ENCODE assay signal across 8 mouse cellular contexts in genomic region chr3:89448720-89449537, GRCm38 (mm10). TPM values are rescaled to one million over a fixed set of nuclear protein-coding genes. Genes with fewer than 3 reads are reported as not detected.
DNase-seq lines count a peak whose midpoint lies in the region; ATAC-seq and TF ChIP-seq lines count a peak whose summit lies in the region.

No protein-coding gene starts in this region.

- DNase-seq in Patski (ENCODE audit: low read depth, low spot score): no peak
- peak; percentile 48 for DNase-seq in gastrocnemius, postnatal 25 days
- DNase-seq in kidney, postnatal 0 days (ENCODE audit: low spot score): peak; percentile 86
- DNase-seq in midbrain, embryonic 14.5 days: no peak
- DNase-seq in urinary bladder, postnatal 10 days (ENCODE audit: low spot score): no peak
- no peak for DNase-seq in thymus, adult 2 months

- in situ Hi-C loops in Patski (cut with MboI; ENCODE audit: low pct_unique_long_range_greater_than_20kb): no loop called here

- H3K27me3 ChIP-seq in midbrain, embryonic 13.5 days: no peaks in the 10 kb centered on the region
- H3K27me3 ChIP-seq in midbrain, embryonic 15.5 days (replicated peaks): no peaks in the 10 kb centered on the region
- no peaks in the 10 kb centered on the region for H3K27me3 ChIP-seq in Patski
- H3K27me3 ChIP-seq in kidney, postnatal 0 days (ENCODE audit: insufficient read depth, low read length): no peaks in the 10 kb centered on the region
- no peaks in the 10 kb centered on the region for H3K27me3 ChIP-seq in midbrain, embryonic 14.5 days (ENCODE audit: control insufficient read depth, insufficient read depth, low read length)
- no peaks in the 10 kb centered on the region for H3K27me3 ChIP-seq in thymus, adult 2 months (ENCODE audit: control insufficient read depth, insufficient read depth, low read length)

- no peaks in the 10 kb centered on the region for H3K9me3 ChIP-seq in midbrain, embryonic 13.5 days
- no peaks in the 10 kb centered on the region for H3K9me3 ChIP-seq in midbrain, embryonic 15.5 days
- no peaks in the 10 kb centered on the region for H3K9me3 ChIP-seq in kidney, postnatal 0 days (replicated peaks; ENCODE audit: low read length)
- H3K9me3 ChIP-seq in midbrain, embryonic 14.5 days (ENCODE audit: control insufficient read depth, low read length): no peaks in the 10 kb centered on the region

- no peak overlapping the region for H3K27ac ChIP-seq in midbrain, embryonic 13.5 days
- no peak overlapping the region for H3K27ac ChIP-seq in midbrain, embryonic 15.5 days
- no peak overlapping the region; the same call in 1 of the 2 replicates for H3K27ac ChIP-seq in kidney, postnatal 0 days
- H3K27ac ChIP-seq in midbrain, embryonic 14.5 days (replicated peaks; ENCODE audit: low read depth, low read length): no peak overlapping the region
- no peak overlapping the region for H3K27ac ChIP-seq in thymus, adult 2 months (ENCODE audit: control insufficient read depth, insufficient read depth, low read length)

- H3K4me2 ChIP-seq in midbrain, embryonic 13.5 days (replicated peaks): no peak overlapping the region
- H3K4me2 ChIP-seq in midbrain, embryonic 15.5 days: no peak overlapping the region
- no peak overlapping the region for H3K4me2 ChIP-seq in kidney, postnatal 0 days (ENCODE audit: low read length)
- H3K4me2 ChIP-seq in midbrain, embryonic 14.5 days (ENCODE audit: low read length): no peak overlapping the region

- WGBS in midbrain, embryonic 13.5 days: 75% methylated on average over 13 of the region's 13 CpGs
- WGBS in midbrain, embryonic 15.5 days: 64% methylated on average over 13 of the region's 13 CpGs
- 54% methylated on average over 13 of the region's 13 CpGs for WGBS in kidney, postnatal 0 days
- WGBS in midbrain, embryonic 14.5 days: 73% methylated on average over 13 of the region's 13 CpGs
- WGBS in thymus, adult 2 months: 53% methylated on average over 13 of the region's 13 CpGs

- POLR2A ChIA-PET in Patski (lab: Charles Lee): interaction anchor here (0.6 to 1.6 kb wide), 7 partner anchors 10 to 235 kb away, joined by 3 to 7 read pairs (median 4); partner anchors contain the start of genes Adam15 and Pbxip1

- 0 out of 2 replicates have a peak, but pooled peaks have one; percentile 25 for ATAC-seq in midbrain, embryonic 13.5 days
- no peak for ATAC-seq in midbrain, embryonic 15.5 days (replicated peaks)
- ATAC-seq in Patski: peak; percentile 28
- ATAC-seq in kidney, postnatal 0 days (replicated peaks; ENCODE audit: low FRiP score, low read depth): peak; percentile 31; the same call in 1 of the 2 replicates
- peak; percentile 17; the same call in 1 of the 2 replicates for ATAC-seq in midbrain, embryonic 14.5 days (ENCODE audit: low FRiP score, low TSS enrichment)

- H3K4me3 ChIP-seq in midbrain, embryonic 13.5 days (replicated peaks): no peak overlapping the region
- H3K4me3 ChIP-seq in midbrain, embryonic 15.5 days: no peak overlapping the region
- no peak overlapping the region for H3K4me3 ChIP-seq in kidney, postnatal 0 days (replicated peaks; ENCODE audit: low read depth, low read length)
- no peak overlapping the region for H3K4me3 ChIP-seq in midbrain, embryonic 14.5 days (replicated peaks; ENCODE audit: low read depth, low read length)
- H3K4me3 ChIP-seq in thymus, adult 2 months (ENCODE audit: control insufficient read depth, insufficient read depth, low read length): no peak overlapping the region

- no peak overlapping the region for H3K9ac ChIP-seq in midbrain, embryonic 13.5 days (replicated peaks)
- H3K9ac ChIP-seq in midbrain, embryonic 15.5 days: no peak overlapping the region
- H3K9ac ChIP-seq in kidney, postnatal 0 days (ENCODE audit: low read depth, low read length): 0 out of 2 replicates have a peak overlapping the region, but pooled peaks have one; percentile 2
- H3K9ac ChIP-seq in midbrain, embryonic 14.5 days (replicated peaks; ENCODE audit: low read length): no peak overlapping the region

- CTCF ChIA-PET in Patski (lab: Charles Lee): interaction anchor here (0.6 to 5.1 kb wide), 17 partner anchors 7 to 110 kb away, joined by 3 to 30 read pairs (median 4); partner anchors contain the start of gene Pbxip1

- no peak for TF ChIP-seq POLR2A in thymus, adult 2 months (IDR thresholded peaks at IDR 0.05; ENCODE audit: control insufficient read depth, extremely low read depth, insufficient read depth, low read length, poor library complexity)

- TF ChIP-seq CTCF in Patski (IDR thresholded peaks at IDR 0.05): no peak
- no peak for TF ChIP-seq CTCF in kidney, postnatal 0 days (IDR thresholded peaks at IDR 0.05; ENCODE audit: low read depth)
- TF ChIP-seq CTCF in thymus, adult 2 months (IDR thresholded peaks at IDR 0.05; ENCODE audit: borderline replicate concordance, control insufficient read depth, extremely low read depth, insufficient read depth, low read length, poor library complexity): no peak

- peaks cover 9% of the 10 kb centered on the region; the same call in 1 of the 2 replicates for H3K4me1 ChIP-seq in midbrain, embryonic 13.5 days (replicated peaks)
- peaks cover 9% of the 10 kb centered on the region; the same call in 1 of the 2 replicates for H3K4me1 ChIP-seq in midbrain, embryonic 15.5 days
- peaks cover 5% of the 10 kb centered on the region for H3K4me1 ChIP-seq in kidney, postnatal 0 days (replicated peaks; ENCODE audit: insufficient read depth, low read length)
- H3K4me1 ChIP-seq in midbrain, embryonic 14.5 days (ENCODE audit: control insufficient read depth, insufficient read depth, low read length): no peaks in the 10 kb centered on the region
- peaks cover 35% of the 10 kb centered on the region for H3K4me1 ChIP-seq in thymus, adult 2 months (replicated peaks; ENCODE audit: control insufficient read depth, insufficient read depth, low read length)

- H3K36me3 ChIP-seq in midbrain, embryonic 13.5 days: no peaks in the 10 kb centered on the region
- no peaks in the 10 kb centered on the region for H3K36me3 ChIP-seq in midbrain, embryonic 15.5 days (replicated peaks)
- peaks cover 10% of the 10 kb centered on the region; the same call in 1 of the 2 replicates for H3K36me3 ChIP-seq in kidney, postnatal 0 days (ENCODE audit: insufficient read depth, low read length)
- H3K36me3 ChIP-seq in midbrain, embryonic 14.5 days (ENCODE audit: control insufficient read depth, insufficient read depth, low read length): no peaks in the 10 kb centered on the region
- peaks cover 9% of the 10 kb centered on the region for H3K36me3 ChIP-seq in thymus, adult 2 months (ENCODE audit: control insufficient read depth, insufficient read depth, low read length)

RNA-seq across cellular contexts. Expression of gene Pmvk, which starts 5.4 kb away (rescaled TPM):
- 99.9 and 104 TPM in 2 replicates for polyA plus RNA-seq in midbrain, embryonic 13.5 days (2015; fragmentation: Nextera tagmentation; extraction: Ambion mirVana)
- 123 and 132 TPM in 2 replicates for polyA plus RNA-seq in midbrain, embryonic 15.5 days (2015; fragmentation: Nextera tagmentation; extraction: Ambion mirVana)
- polyA plus RNA-seq in Patski (2021): 40.7 TPM
- 1 to 10 TPM; 5.3 to 7.4 TPM for total RNA-seq in gastrocnemius, postnatal 25 days (2021)
- 52.7 and 54.5 TPM in 2 replicates for polyA plus RNA-seq in kidney, postnatal 0 days (2015; fragmentation: Nextera tagmentation; extraction: Ambion mirVana)
- polyA plus RNA-seq in midbrain, embryonic 14.5 days (2014; fragmentation: Nextera tagmentation; extraction: Ambion mirVana): 106 and 132 TPM in 2 replicates
- 20.0 and 22.6 TPM in 2 replicates for polyA plus RNA-seq in thymus, adult 2 months (2012; rRNA removed)

RNA-seq across cellular contexts. Expression of gene Pbxip1, which starts 12.4 kb away (rescaled TPM):
- polyA plus RNA-seq in midbrain, embryonic 13.5 days (2015; fragmentation: Nextera tagmentation; extraction: Ambion mirVana): 12.2 and 14.1 TPM in 2 replicates
- polyA plus RNA-seq in midbrain, embryonic 15.5 days (2015; fragmentation: Nextera tagmentation; extraction: Ambion mirVana): 15.7 and 18.4 TPM in 2 replicates
- polyA plus RNA-seq in Patski (2021): 354 TPM
- total RNA-seq in gastrocnemius, postnatal 25 days (2021): 100 to 1,000 TPM; 179 to 196 TPM
- 65.2 and 67.1 TPM in 2 replicates for polyA plus RNA-seq in kidney, postnatal 0 days (2015; fragmentation: Nextera tagmentation; extraction: Ambion mirVana)
- polyA plus RNA-seq in midbrain, embryonic 14.5 days (2014; fragmentation: Nextera tagmentation; extraction: Ambion mirVana): 7.6 and 9.7 TPM in 2 replicates
- polyA plus RNA-seq in thymus, adult 2 months (2012; rRNA removed): 36.5 and 41.6 TPM in 2 replicates

RNA-seq across cellular contexts. Expression of gene Pygo2, which starts 18.9 kb away (rescaled TPM):
- 37.4 and 43.4 TPM in 2 replicates for polyA plus RNA-seq in midbrain, embryonic 13.5 days (2015; fragmentation: Nextera tagmentation; extraction: Ambion mirVana)
- polyA plus RNA-seq in midbrain, embryonic 15.5 days (2015; fragmentation: Nextera tagmentation; extraction: Ambion mirVana): 44.0 and 45.6 TPM in 2 replicates
- polyA plus RNA-seq in Patski (2021): 68.4 TPM
- total RNA-seq in gastrocnemius, postnatal 25 days (2021): 10 to 100 TPM in 1 of 2 experiments, 1 to 10 TPM in 1; 9.2 to 11.1 TPM
- polyA plus RNA-seq in kidney, postnatal 0 days (2015; fragmentation: Nextera tagmentation; extraction: Ambion mirVana): 29.2 and 30.3 TPM in 2 replicates
- polyA plus RNA-seq in midbrain, embryonic 14.5 days (2014; fragmentation: Nextera tagmentation; extraction: Ambion mirVana): 43.4 and 50.6 TPM in 2 replicates
- 82.3 and 133 TPM in 2 replicates for polyA plus RNA-seq in thymus, adult 2 months (2012; rRNA removed)

RNA-seq across cellular contexts. Expression of gene Shc1, which starts 30.7 kb away (rescaled TPM):
- polyA plus RNA-seq in midbrain, embryonic 13.5 days (2015; fragmentation: Nextera tagmentation; extraction: Ambion mirVana): 17.3 and 17.8 TPM in 2 replicates
- polyA plus RNA-seq in midbrain, embryonic 15.5 days (2015; fragmentation: Nextera tagmentation; extraction: Ambion mirVana): 17.2 and 19.8 TPM in 2 replicates
- polyA plus RNA-seq in Patski (2021): 174 TPM
- total RNA-seq in gastrocnemius, postnatal 25 days (2021): 10 to 100 TPM; 21.1 to 23.8 TPM
- polyA plus RNA-seq in kidney, postnatal 0 days (2015; fragmentation: Nextera tagmentation; extraction: Ambion mirVana): 72.0 and 73.2 TPM in 2 replicates
- polyA plus RNA-seq in midbrain, embryonic 14.5 days (2014; fragmentation: Nextera tagmentation; extraction: Ambion mirVana): 5.9 and 10.2 TPM in 2 replicates
- 89.9 and 92.1 TPM in 2 replicates for polyA plus RNA-seq in thymus, adult 2 months (2012; rRNA removed)

RNA-seq across cellular contexts. Expression of gene Cks1b, which starts 30.7 kb away (rescaled TPM):
- polyA plus RNA-seq in midbrain, embryonic 13.5 days (2015; fragmentation: Nextera tagmentation; extraction: Ambion mirVana): 176 and 177 TPM in 2 replicates
- polyA plus RNA-seq in midbrain, embryonic 15.5 days (2015; fragmentation: Nextera tagmentation; extraction: Ambion mirVana): 86.7 and 91.2 TPM in 2 replicates
- 162 TPM for polyA plus RNA-seq in Patski (2021)
- 1 to 10 TPM; 3.1 to 3.4 TPM for total RNA-seq in gastrocnemius, postnatal 25 days (2021)
- polyA plus RNA-seq in kidney, postnatal 0 days (2015; fragmentation: Nextera tagmentation; extraction: Ambion mirVana): 315 and 326 TPM in 2 replicates
- 103 and 115 TPM in 2 replicates for polyA plus RNA-seq in midbrain, embryonic 14.5 days (2014; fragmentation: Nextera tagmentation; extraction: Ambion mirVana)
- 104 TPM in 2 replicates for polyA plus RNA-seq in thymus, adult 2 months (2012; rRNA removed)

Comparison
In these comparisons a context has a peak if more than half of its experiments do, and no peak if none do; other contexts are left out.
1. DNase-seq: peak in gastrocnemius, postnatal 25 days (single experiment) and kidney, postnatal 0 days (single experiment); none in Patski (single experiment), midbrain, embryonic 14.5 days (single experiment), urinary bladder, postnatal 10 days (single experiment) and thymus, adult 2 months (single experiment).